Mouse (Mus musculus) forebrain, embryonic 14.5 days (tissue): ENCODE data around the gene Mrps27. TPM values are rescaled to one million over a fixed set of nuclear protein-coding genes. Genes with fewer than 3 reads are reported as not detected.

Source experiments
- ATAC-seq: fragments of 200-750 bp; cut with Nextera tagmentation; 2 replicates; pipeline ENCODE4 v1.8.0; 2017; ENCODE audit warnings: mild to moderate bottlenecking, moderate library complexity
- DNase-seq: peaks from one replicate; pipeline ENCODE4 v3.0.0-alpha.2; 2015; ENCODE audit warnings: low spot score
- H3K27ac ChIP-seq: fragments of 300-500 bp; sonication (generic); 2 replicates; pipeline ENCODE4 v1.5.1; 2014; ENCODE audit warnings: low read depth, mild to moderate bottlenecking, control low read depth, low read length, moderate library complexity
- H3K27me3 ChIP-seq: fragments of 300-500 bp; sonication (generic); replicated peaks from 2 replicates; pipeline ENCODE4 v1.6.1; 2014; ENCODE audit warnings: low read length, control low read depth, mixed read lengths; ENCODE audit not compliant: control insufficient read depth, insufficient read depth
- H3K36me3 ChIP-seq: fragments of 300-500 bp; sonication (generic); 2 replicates; pipeline ENCODE4 v1.6.1; 2014; ENCODE audit warnings: low read length, control low read depth; ENCODE audit not compliant: control insufficient read depth, insufficient read depth
- H3K4me1 ChIP-seq: fragments of 300-500 bp; sonication (generic); 2 replicates; pipeline ENCODE4 v1.6.1; 2014; ENCODE audit warnings: antibody characterized with exemption, low read length, control low read depth; ENCODE audit not compliant: control insufficient read depth, insufficient read depth
- H3K4me2 ChIP-seq: fragments of 300-500 bp; sonication (generic); 2 replicates; pipeline ENCODE4 v1.6.1; 2014; ENCODE audit warnings: mild to moderate bottlenecking, control low read depth, low read length
- H3K4me3 ChIP-seq: fragments of 300-500 bp; sonication (generic); 2 replicates; pipeline ENCODE4 v1.5.1; 2014; ENCODE audit warnings: low read depth, low read length, control low read depth
- H3K9ac ChIP-seq: fragments of 300-500 bp; sonication (generic); 2 replicates; pipeline ENCODE4 v1.6.1; 2014; ENCODE audit warnings: mild to moderate bottlenecking, low read length, control low read depth, moderate library complexity
- H3K9me3 ChIP-seq: fragments of 300-500 bp; sonication (generic); replicated peaks from 2 replicates; pipeline ENCODE4 v1.6.1; 2016; ENCODE audit warnings: low read length, control low read depth, mixed read lengths; ENCODE audit not compliant: control insufficient read depth
- WGBS: fragments of 180-500 bp; shearing (Covaris S2); extraction: QIAGEN DNeasy Blood & Tissue Kit; methylation state at CpG from one replicate; pipeline ENCODE4 v1.1.7; 2014; 5-methylcytosine and 5-hydroxymethylcytosine counted together
- polyA plus RNA-seq: library from polyadenylated mRNA; unstranded; fragments of >200 nt; fragmentation: Nextera tagmentation; extraction: Ambion mirVana; gene quantifications from 2 replicates; pipeline ENCODE4 v1.2.1, GENCODE M21; 2014

Gene Mrps27
- polyA plus RNA-seq, 1 experiment from 2014 or later, result 45.6 TPM

- Histone ChIP-seq H3K9ac (no peak overlapping the region), H3K4me3 (no peak overlapping the region), H3K36me3 (peaks cover 22% of the 10 kb centered on the region), H3K4me1 (peaks cover 24% of the 10 kb centered on the region), H3K9me3 (no peaks in the 10 kb centered on the region), H3K27ac (peak overlapping the region; percentile 88), H3K4me2 (peak overlapping the region; percentile 1; the same call in 1 of the 2 replicates), H3K27me3 (no peaks in the 10 kb centered on the region)
- WGBS, result 22% methylated on average over 12 of the region's 12 CpGs
- DNase-seq (peak; percentile 97), ATAC-seq (peak; percentile 94)
These were observed 114.2 kb downstream of the Mrps27 start for GRCm38 (mm10) chr13:99458658-99459386.

GRCm38 (mm10) chr13:99459612-99460011, 115.0 kb downstream of the Mrps27 start:
- H3K9ac ChIP-seq, result no peak overlapping the region
- H3K9me3 ChIP-seq, result no peaks in the 10 kb centered on the region
- H3K4me2 ChIP-seq, result peak overlapping the region; percentile 1; the same call in 1 of the 2 replicates
- H3K36me3 ChIP-seq, result peaks cover 22% of the 10 kb centered on the region
- ATAC-seq, result peak; percentile 8; the same call in 1 of the 2 replicates
- DNase-seq, result no peak
- no peak overlapping the region for H3K4me3 ChIP-seq
- H3K27me3 ChIP-seq, result no peaks in the 10 kb centered on the region
- peaks cover 24% of the 10 kb centered on the region for H3K4me1 ChIP-seq
- peak overlapping the region; percentile 88 for H3K27ac ChIP-seq
- WGBS, result 71% methylated on average over 4 of the region's 4 CpGs

GRCm38 (mm10) chr13:99461886-99462285, 117.3 kb downstream of the Mrps27 start:
- Histone ChIP-seq H3K27ac (no peak overlapping the region), H3K4me2 (no peak overlapping the region), H3K4me1 (peaks cover 19% of the 10 kb centered on the region), H3K9me3 (no peaks in the 10 kb centered on the region), H3K27me3 (no peaks in the 10 kb centered on the region), H3K4me3 (no peak overlapping the region), H3K36me3 (peaks cover 21% of the 10 kb centered on the region), H3K9ac (no peak overlapping the region)
- 97% methylated on average over 4 of the region's 4 CpGs for whole genome bisulfite sequencing
- DNase-seq, result no peak
- ATAC-seq, result no peak

- H3K9me3 ChIP-seq, result no peaks in the 10 kb centered on the region
- H3K4me1 ChIP-seq, result peaks cover 21% of the 10 kb centered on the region
- no peak overlapping the region for H3K4me2 ChIP-seq
- 79% methylated on average over 4 of the region's 4 CpGs for WGBS
- peaks cover 24% of the 10 kb centered on the region for H3K36me3 ChIP-seq
- no peak overlapping the region for H3K9ac ChIP-seq
- H3K27ac ChIP-seq, result no peak overlapping the region
- no peak for DNase-seq
- no peak for ATAC-seq
- H3K27me3 ChIP-seq, result no peaks in the 10 kb centered on the region
- no peak overlapping the region for H3K4me3 ChIP-seq
These were observed 120.0 kb downstream of the Mrps27 start for GRCm38 (mm10) chr13:99464551-99464950.

Other genes starting within 250 kb of the Mrps27 start
- 0.43 and 0.78 TPM in 2 replicates for gene Zfp366, start 160.0 kb upstream of the Mrps27 start, polyA plus RNA-seq
- 60.9 and 64.8 TPM in 2 replicates for gene Ptcd2, start 81 bp upstream of the Mrps27 start, polyA plus RNA-seq
- gene Map1b, start 171.8 kb downstream of the Mrps27 start, polyA plus RNA-seq, result 1,380 and 2,008 TPM in 2 replicates